Mouse (Mus musculus) T-helper 1 cell (primary cell): ENCODE results near the gene Gtf2h1.

Experiments used
- in situ Hi-C: fragments of 300-600 bp; cut with MboI, MseI; formaldehyde crosslinking; loops from one replicate; pipeline ENCODE4 v1.15.1; 2025; ENCODE audit warnings: high pct_unique_total_duplicates

The Gtf2h1 gene

GRCm38 (mm10) chr7:46849287-46849686 is 53.4 kb downstream of the Gtf2h1 start:
- in situ Hi-C loops: no loop called here

- in situ Hi-C loops: loop anchor here (5.0 kb wide), 1 partner anchor 46 kb away; no protein-coding TSS in a partner anchor
Observed at GRCm38 (mm10) chr7:46851026-46851425, 55.1 kb downstream of the Gtf2h1 start.

- in situ Hi-C loops: loop anchor here (5.0 kb wide), 1 partner anchor 45 kb away; no protein-coding TSS in a partner anchor
Observed at GRCm38 (mm10) chr7:46852666-46853065, 56.8 kb downstream of the Gtf2h1 start.

GRCm38 (mm10) chr7:46853365-46853764 is 57.5 kb downstream of the Gtf2h1 start:
- in situ Hi-C loops: loop anchor here (5.0 kb wide), 1 partner anchor 44 kb away; no protein-coding TSS in a partner anchor

- in situ Hi-C loops: no loop called here
Observed at GRCm38 (mm10) chr7:46855866-46856560, 60.1 kb downstream of the Gtf2h1 start.

GRCm38 (mm10) chr7:46857436-46857835 is 61.5 kb downstream of the Gtf2h1 start:
- in situ Hi-C loops: no loop called here

GRCm38 (mm10) chr7:46859031-46859430 is 63.1 kb downstream of the Gtf2h1 start:
- in situ Hi-C loops: no loop called here

- in situ Hi-C loops: no loop called here
Observed at GRCm38 (mm10) chr7:46860996-46861395, 65.1 kb downstream of the Gtf2h1 start, which contains the start of gene Ldhc. TSS of gene Ldhc (plus strand) at chr7:46861203.

- in situ Hi-C loops: no loop called here
Observed at GRCm38 (mm10) chr7:46871988-46872387, 76.1 kb downstream of the Gtf2h1 start.
